Mouse (Mus musculus) frontal cortex, adult (tissue): Measurements from ENCODE around the gene Rnf223.

ENCODE experiments used
- ATAC-seq: cut with Nextera tagmentation; 2 replicates; pipeline ENCODE4 v1.9.2; 2017; ENCODE audit warnings: mild to moderate bottlenecking, moderate library complexity, mixed read lengths; ENCODE audit not compliant: low TSS enrichment

Rnf223 gene

DNA sequence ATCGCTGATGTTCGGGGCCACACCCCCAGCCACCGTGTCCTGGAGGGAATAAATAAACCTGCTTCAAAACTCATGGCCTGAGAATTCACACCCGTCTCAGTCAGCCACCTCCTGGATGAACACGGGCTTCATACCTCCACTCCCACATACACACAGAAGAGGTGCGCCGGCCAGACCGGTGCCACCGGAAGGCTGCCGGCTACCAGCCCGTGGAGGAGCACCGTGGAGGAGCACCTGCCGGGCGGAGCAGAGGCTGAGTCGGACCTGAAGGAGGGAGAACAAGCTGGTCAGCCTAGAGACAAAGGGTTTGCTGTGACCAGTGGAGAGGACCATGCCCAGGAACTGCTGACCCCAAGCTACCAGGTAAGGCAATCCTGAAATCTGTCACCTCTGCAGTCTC lies at the start of gene Rnf223:
Gene Rnf223, plus strand, starts transcription at position 78 of the 400 bp plus-strand sequence.
- ATAC-seq: no peak

DNA sequence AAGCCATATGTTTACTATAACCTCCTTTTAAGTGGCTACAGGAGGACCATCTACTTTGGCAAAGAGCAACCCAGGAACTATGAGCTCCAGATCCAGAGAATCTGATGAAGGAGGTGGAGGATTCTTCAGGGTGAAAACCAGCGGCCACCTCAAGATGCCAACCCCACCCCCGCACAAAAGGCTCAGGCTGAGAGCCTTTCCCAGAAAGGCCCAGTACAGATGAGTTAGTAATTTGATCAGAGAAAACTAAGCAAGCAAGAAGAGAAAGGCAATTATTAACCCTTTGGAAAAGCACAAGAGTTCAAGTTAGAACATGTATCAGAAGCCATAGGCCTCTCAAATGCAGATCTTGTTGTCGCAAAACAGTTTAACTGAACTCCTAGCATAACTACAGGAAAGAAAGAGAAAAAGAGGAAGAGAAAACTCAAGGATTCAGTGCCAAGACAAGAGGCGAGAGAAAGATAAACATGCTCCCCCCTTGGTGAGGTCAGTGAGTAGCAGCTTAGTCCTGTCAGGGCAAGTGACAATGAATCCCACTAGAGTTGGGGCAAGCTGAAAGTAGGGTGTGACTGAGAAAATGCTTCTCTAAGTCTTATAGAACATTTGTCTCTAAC lies 47.6 kb upstream of the Rnf223 start:
- ATAC-seq: no peak

- ATAC-seq: no peak
These were observed 47.0 kb upstream of the Rnf223 start for GRCm38 (mm10) chr4:156083348-156083747.

GRCm38 (mm10) chr4:156084096-156084879 lies 46.0 kb upstream of the Rnf223 start:
- no peak for ATAC-seq

GRCm38 (mm10) chr4:156085256-156085655 lies 45.1 kb upstream of the Rnf223 start:
- ATAC-seq: no peak

DNA sequence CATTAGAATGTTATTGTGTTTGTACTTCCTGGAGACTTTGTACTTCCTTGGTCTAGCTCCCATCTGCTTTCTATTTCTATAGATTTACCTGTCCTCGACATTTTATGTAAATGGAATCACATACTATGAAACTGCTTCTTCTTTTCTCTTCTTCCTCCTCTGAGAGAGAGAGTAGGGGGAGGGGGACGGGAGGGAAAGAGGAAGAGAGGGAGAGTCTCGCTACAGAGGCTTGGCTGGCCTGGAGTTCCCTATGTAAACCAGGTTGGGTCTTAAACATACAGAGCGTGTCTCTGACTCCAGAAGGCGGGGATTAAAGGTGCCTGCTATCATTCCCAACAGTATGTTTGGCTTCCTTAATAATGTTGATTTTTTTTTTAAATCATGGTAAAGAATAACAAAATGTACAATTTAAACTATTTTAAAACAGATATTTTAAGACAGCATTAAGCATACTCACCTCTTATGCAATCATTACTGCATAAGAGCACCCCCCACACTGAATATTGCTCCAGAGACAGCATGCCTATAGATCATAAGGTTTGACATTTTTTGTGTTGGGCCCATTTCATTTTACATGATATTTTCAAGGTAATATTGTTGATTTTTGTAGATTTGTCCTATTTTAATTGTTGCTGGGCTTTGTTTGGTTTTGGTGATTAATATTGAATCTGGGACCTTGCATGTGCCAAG lies 42.8 kb upstream of the Rnf223 start:
- ATAC-seq: no peak

DNA sequence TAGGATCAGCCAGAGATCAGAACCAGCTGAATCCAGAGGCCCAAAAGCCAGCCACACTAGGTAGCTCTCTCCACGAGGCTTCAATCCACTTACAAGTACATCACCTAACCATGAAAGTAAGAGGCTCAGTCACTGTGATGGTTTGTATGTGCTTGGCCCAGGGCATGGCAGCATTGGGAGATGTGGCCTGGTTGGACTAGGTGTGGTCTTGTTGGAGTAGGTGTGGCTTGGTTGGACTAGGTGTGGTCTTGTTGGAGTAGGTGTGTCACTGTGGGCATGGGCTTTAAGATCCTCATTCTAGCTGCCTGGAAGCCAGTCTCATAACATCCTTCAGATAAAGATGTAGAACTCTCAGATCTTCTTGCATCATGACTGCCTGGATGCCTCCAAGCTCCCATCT lies 39.1 kb upstream of the Rnf223 start:
- ATAC-seq: no peak

GRCm38 (mm10) chr4:156092765-156093164 lies 37.5 kb upstream of the Rnf223 start:
- ATAC-seq: no peak

DNA sequence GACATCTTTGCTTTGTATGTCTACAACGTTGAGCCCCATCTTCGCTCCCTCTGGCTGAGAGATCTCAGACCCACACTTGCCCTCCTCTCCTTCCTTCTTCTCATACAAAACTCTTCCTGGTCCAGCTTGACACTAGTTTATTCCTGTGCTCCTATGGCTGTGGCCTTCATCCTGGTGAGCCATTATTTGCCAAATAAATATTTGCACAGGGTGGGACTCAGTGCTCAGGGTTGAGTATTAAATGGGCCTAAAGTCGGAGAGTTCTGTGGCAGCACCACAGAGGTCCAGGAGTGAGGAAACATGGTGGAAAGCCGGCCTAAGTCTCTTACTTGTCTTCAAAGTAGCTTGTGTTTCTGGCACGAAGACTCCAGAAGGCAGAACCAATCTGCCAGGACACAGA lies 36.6 kb upstream of the Rnf223 start:
- no peak for ATAC-seq

DNA sequence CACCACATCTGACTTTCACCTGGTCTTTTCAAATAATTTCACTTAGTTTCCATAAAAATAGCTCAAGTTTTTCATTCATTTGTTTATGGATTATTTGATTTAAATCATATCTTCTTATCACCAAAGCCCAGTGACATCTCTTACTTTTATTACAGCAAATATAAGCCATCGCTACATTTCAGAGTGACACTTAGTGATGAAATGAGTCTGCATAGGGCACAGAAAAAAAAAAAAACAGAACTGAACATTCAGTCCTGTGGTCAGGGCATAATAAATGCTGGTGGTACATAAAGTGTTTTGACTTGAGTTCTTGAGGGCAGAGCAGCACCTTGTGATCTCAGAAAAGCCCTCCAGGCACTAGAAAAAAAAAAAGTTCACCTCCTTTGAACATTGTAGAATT lies 34.1 kb upstream of the Rnf223 start:
- ATAC-seq: no peak

DNA sequence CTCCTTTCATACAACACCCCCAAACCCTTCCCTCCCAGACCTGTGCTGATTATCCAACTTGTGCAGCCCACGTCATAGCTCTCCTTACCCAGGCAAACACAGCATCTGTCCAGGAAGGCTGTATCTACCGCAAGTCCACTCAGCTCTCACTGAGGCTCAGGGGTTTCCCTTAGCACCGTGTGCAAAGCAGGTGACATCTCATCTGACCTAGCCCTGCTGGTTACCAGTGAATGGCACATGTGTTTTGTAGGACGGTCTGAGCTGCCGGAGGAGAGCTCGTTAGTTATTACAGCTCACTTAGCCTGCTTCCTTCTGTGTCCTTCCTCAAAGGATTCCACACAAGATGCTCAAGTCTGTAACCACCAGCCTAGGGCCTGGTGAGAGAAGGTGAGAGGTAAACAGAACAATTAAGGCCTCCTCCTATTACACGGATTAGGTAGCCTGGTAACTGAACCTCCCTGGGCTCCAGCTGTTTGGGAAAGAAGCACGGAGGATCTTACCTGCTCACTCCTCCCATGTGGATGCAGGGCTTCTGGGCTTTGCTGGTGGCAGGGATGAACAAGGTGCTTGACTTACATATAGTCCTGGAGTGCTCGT lies 32.4 kb upstream of the Rnf223 start:
- ATAC-seq: no peak

DNA sequence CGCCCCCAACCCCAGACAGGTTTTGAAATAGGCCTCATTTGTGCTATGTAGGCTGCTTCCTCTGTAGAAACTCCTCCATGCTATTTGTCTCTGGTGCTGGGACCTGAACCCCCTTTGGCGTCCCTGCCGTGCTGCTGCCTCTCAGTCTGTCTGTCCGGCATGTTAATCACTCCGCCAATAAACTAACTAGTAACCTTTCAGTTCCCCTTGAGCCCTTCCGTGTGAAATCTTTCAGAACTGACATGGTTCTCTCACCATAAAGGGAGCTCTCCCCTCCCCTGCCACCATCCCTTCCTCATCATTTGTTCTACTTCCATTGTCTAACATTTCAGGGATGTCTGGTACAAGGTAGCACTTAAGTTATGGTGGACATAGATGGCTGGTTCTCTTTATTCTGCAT lies 30.9 kb upstream of the Rnf223 start:
- ATAC-seq: no peak

GRCm38 (mm10) chr4:156100501-156100900 lies 29.8 kb upstream of the Rnf223 start:
- ATAC-seq: no peak

GRCm38 (mm10) chr4:156101481-156101903 lies 28.8 kb upstream of the Rnf223 start:
- ATAC-seq: no peak

- ATAC-seq: no peak
These were observed 27.0 kb upstream of the Rnf223 start for GRCm38 (mm10) chr4:156103342-156103741.

DNA sequence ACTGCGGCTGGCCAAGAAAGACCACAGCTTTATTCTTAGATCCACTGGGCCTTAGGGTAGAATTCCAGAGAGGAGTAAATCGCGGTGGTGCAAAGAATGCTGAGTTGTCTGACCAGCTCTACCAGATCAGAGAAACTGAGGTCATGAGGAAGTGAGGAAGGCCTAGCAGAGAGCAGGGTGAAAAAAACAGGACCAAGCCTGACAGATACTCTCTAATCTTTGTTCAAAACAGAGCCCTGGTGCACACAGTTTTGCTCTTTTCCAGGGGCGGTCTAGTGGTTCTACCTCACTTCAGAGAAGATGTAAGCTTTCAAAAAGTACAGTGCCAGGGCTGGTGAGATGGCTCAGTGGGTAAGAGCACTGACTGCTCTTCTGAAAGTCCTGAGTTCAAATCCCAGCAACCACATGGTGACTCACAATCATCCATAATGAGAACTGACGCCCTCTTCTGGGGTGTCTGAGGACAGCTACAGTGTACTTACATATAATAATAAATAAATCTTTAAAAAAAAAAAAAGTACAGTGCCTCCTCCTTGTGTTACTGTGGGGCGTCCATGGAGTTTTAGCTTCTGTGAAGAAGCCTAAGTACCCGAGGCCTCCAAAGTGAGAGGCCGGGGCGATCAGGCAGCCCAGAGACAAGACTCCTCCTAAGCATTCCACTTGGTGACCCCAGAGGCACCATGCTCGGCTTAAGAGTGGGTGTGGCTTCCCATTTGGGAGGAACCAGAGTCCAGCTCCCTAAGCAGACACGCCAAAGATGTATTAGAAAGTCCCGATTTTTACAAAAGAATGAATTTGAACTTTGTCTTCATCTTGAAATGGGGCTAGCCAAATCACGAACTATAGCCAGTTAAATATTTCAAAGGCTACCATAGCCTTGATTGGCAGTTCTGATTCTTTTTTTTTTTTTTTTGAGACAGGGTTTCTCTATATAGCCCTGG lies 21.4 kb upstream of the Rnf223 start:
- no peak for ATAC-seq

- ATAC-seq: peak; percentile 99
These were observed 20.6 kb upstream of the Rnf223 start, which contains the start of gene 9430015G10Rik for GRCm38 (mm10) chr4:156109570-156110331. TSS of gene 9430015G10Rik (plus strand) at chr4:156109982.

DNA sequence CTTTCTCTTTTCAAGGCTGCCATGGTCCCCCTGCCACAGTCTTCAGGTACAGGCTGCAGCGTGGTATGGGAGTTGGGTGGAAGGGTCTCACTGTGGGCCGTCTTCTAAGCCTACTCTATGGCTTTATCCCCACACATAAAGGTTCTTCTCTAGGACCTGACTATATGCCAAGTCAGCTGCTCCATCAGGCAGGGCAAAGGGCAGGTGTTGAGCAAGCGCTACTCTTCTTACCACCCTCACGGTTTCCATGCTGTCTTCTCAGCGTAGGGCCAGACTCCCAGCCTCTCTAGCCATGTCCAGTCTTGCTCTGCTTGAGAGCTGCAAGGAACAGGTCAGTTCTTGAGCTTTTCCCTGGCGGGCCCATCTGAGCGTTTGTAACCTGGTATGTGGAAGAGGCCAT lies 6.2 kb upstream of the Rnf223 start:
- ATAC-seq: no peak

GRCm38 (mm10) chr4:156125393-156125792 lies 4.9 kb upstream of the Rnf223 start:
- ATAC-seq: no peak

- ATAC-seq: no peak
These were observed 3.5 kb upstream of the Rnf223 start for GRCm38 (mm10) chr4:156126841-156127240.

DNA sequence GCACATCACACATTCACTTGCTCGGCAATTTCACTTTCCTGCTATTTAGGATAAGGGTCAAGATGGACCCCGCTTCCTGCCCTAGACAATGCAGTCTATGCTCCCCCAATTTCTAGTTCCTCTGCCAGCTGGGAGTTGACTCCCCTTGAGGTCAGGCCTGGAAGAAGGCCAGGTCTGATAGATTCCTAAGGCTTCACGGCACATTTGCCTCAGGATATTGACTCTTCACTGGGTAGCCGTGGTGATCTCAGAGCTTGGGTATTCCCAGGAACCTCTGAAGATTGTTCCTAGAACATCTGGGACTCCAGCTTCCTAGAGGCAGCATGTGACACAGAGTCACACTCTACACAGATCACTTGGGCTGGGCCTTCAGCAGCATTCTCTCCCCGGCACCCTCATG lies 1.6 kb upstream of the Rnf223 start:
- ATAC-seq: no peak
